Mouse (Mus musculus): ENCODE data around the gene Ift20. TPM values are rescaled to one million over a fixed set of nuclear protein-coding genes. Genes with fewer than 3 reads are reported as not detected.
A peak's percentile ranks its signal among the peaks of the same experiment; 100 is the strongest.

The Ift20 gene
- polyA plus RNA-seq (2015; fragmentation: Nextera tagmentation; extraction: Ambion mirVana): 145 and 154 TPM in 2 replicates

DNA sequence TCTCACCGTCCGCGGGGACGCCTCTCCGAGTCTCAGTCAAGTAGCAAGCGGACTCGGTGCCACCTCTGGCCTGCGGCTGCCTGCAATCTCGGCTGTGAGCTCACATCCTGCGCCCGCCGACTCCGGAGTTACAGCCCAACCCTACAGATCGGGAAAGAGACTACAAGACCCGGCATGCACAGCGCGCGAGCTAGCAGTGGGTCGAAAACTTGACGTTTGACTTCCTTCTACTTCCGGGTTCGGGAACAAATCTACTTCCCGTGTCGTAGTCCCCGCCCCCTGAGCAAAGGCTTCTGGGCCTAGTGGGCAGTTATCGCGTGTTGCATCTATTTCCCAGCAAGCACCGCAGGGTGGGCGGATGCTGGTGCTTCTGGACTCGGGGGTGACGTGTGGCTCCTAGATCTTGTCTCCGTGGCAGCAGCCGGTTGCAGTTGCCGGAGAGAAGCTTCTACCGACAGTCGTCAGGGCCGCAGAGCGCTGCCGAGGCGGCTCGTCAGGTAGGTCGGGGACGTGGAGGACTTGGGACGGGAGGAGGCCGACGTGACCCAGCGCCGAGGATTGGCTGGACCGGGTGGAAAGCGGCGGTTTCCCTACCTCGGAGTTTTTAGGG lies at the start of gene Ift20, which contains the start of gene Tnfaip1:
Gene Ift20, plus strand, starts transcription at position 282 of the 610 bp plus-strand sequence.
Gene Tnfaip1, minus strand, starts transcription at position 253 of the 610 bp plus-strand sequence.
- Histone ChIP-seq H3K9ac (ENCODE audit: low read length) (peak within 1 kb of the TSS; percentile 92), H3K4me1 (replicated peaks; ENCODE audit: control insufficient read depth, insufficient read depth, low read length) (peaks cover 23% of the 10 kb centered on the region), H3K27me3 (ENCODE audit: control insufficient read depth, insufficient read depth, low read depth, low read length) (no peaks in the 10 kb centered on the region), H3K4me2 (ENCODE audit: low read depth, low read length) (peak within 1 kb of the TSS; percentile 92), H3K27ac (ENCODE audit: low read length) (peak within 1 kb of the TSS; percentile 97), H3K36me3 (ENCODE audit: control insufficient read depth, insufficient read depth, low read length) (peaks cover 14% of the 10 kb centered on the region), H3K9me3 (ENCODE audit: control insufficient read depth, low read length) (no peaks in the 10 kb centered on the region), H3K4me3 (ENCODE audit: low read length) (peak within 1 kb of the TSS; percentile 97)
- WGBS: under 1% methylated on average over 52 of the region's 52 CpGs
- peak; percentile 98 for ATAC-seq (ENCODE audit: low read depth)

DNA sequence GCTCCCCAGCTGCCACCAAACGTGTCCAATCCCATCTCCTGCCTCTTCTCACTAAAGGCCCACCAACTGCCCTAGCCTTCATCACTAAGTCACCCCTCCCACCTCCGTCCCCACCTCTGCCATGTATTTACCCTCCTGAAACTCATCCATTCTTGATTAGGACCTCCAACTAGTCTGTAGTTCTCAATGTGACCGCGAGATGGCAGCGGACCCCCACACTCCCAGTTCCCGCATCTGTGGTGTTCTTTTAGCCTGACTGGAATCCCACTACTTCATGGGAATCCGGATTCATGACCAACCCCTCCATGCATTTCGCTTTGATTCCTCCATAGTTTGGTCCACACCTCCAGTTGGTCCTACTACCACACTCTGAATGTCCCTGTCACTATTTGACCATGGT lies 48.0 kb upstream of the Ift20 start:
- no peaks in the 10 kb centered on the region for H3K36me3 ChIP-seq (ENCODE audit: control insufficient read depth, insufficient read depth, low read length)
- peaks cover 54% of the 10 kb centered on the region for H3K27me3 ChIP-seq (ENCODE audit: control insufficient read depth, insufficient read depth, low read depth, low read length)
- H3K9ac ChIP-seq (ENCODE audit: low read length): no peak overlapping the region
- no peaks in the 10 kb centered on the region for H3K4me1 ChIP-seq (replicated peaks; ENCODE audit: control insufficient read depth, insufficient read depth, low read length)
- no peaks in the 10 kb centered on the region for H3K9me3 ChIP-seq (ENCODE audit: control insufficient read depth, low read length)
- no peak overlapping the region for H3K4me3 ChIP-seq (ENCODE audit: low read length)
- WGBS: 2% methylated on average over 8 of the region's 8 CpGs
- no peak overlapping the region for H3K27ac ChIP-seq (ENCODE audit: low read length)
- peak; percentile 26; the same call in 1 of the 2 replicates for ATAC-seq (ENCODE audit: low read depth)
- no peak overlapping the region for H3K4me2 ChIP-seq (ENCODE audit: low read depth, low read length)

DNA sequence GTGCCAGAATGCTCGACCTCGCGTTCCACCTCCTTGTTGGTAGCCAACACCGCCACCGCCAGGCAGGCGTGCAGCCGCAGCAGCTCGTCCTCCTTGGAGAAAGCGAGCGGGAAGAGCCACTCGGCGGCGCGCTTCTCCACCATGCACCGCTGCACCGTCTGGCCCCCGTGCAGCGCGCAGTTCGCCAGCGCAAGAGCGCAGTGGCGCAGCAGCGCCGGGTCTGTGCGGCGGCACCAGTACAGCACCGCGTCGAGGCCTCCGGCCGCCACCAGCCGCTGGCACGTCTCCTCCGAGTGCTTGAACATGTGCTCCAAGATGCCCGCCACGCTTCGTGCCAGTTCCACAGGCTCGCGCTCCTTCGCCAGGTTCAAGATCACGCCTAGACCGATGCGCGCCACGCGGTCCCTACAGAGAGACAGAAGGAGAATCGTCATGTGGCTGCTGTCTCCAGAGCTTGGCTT lies 45.4 kb upstream of the Ift20 start:
- H3K4me2 ChIP-seq (ENCODE audit: low read depth, low read length): peak overlapping the region; percentile 40
- no peak overlapping the region for H3K9ac ChIP-seq (ENCODE audit: low read length)
- no peak overlapping the region for H3K27ac ChIP-seq (ENCODE audit: low read length)
- H3K9me3 ChIP-seq (ENCODE audit: control insufficient read depth, low read length): no peaks in the 10 kb centered on the region
- 10% methylated on average over 47 of the region's 48 CpGs for WGBS
- H3K36me3 ChIP-seq (ENCODE audit: control insufficient read depth, insufficient read depth, low read length): no peaks in the 10 kb centered on the region
- no peaks in the 10 kb centered on the region for H3K4me1 ChIP-seq (replicated peaks; ENCODE audit: control insufficient read depth, insufficient read depth, low read length)
- H3K27me3 ChIP-seq (ENCODE audit: control insufficient read depth, insufficient read depth, low read depth, low read length): peaks cover 61% of the 10 kb centered on the region
- H3K4me3 ChIP-seq (ENCODE audit: low read length): peak overlapping the region; percentile 30
- ATAC-seq (ENCODE audit: low read depth): no peak; the same call in 1 of the 2 replicates

DNA sequence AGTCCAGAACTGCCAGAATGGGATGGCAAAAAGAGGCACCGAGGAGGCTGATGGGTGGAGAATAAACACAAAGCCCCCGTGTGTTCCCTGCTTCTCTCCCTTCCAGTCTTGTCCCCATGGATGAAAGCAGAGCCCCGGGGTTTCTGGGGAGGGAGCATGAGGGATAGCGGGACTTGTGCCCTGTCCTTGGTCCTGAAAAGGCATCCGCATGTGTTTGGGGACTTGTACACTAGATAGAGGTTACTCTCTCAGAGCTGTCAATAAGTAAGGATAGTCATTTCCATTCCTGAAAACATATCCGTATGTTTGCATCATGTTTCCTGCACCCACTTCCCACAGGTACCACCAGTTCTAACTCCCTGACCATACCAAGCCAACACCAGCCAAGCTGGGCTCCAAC lies 40.3 kb upstream of the Ift20 start:
- no peak for ATAC-seq (ENCODE audit: low read depth)
- peaks cover 51% of the 10 kb centered on the region for H3K27me3 ChIP-seq (ENCODE audit: control insufficient read depth, insufficient read depth, low read depth, low read length)
- WGBS: 4% methylated on average over 6 of the region's 6 CpGs
- H3K27ac ChIP-seq (ENCODE audit: low read length): no peak overlapping the region
- H3K36me3 ChIP-seq (ENCODE audit: control insufficient read depth, insufficient read depth, low read length): no peaks in the 10 kb centered on the region
- no peaks in the 10 kb centered on the region for H3K9me3 ChIP-seq (ENCODE audit: control insufficient read depth, low read length)
- H3K4me1 ChIP-seq (replicated peaks; ENCODE audit: control insufficient read depth, insufficient read depth, low read length): peaks cover 8% of the 10 kb centered on the region
- H3K4me2 ChIP-seq (ENCODE audit: low read depth, low read length): no peak overlapping the region
- H3K4me3 ChIP-seq (ENCODE audit: low read length): no peak overlapping the region
- H3K9ac ChIP-seq (ENCODE audit: low read length): no peak overlapping the region

DNA sequence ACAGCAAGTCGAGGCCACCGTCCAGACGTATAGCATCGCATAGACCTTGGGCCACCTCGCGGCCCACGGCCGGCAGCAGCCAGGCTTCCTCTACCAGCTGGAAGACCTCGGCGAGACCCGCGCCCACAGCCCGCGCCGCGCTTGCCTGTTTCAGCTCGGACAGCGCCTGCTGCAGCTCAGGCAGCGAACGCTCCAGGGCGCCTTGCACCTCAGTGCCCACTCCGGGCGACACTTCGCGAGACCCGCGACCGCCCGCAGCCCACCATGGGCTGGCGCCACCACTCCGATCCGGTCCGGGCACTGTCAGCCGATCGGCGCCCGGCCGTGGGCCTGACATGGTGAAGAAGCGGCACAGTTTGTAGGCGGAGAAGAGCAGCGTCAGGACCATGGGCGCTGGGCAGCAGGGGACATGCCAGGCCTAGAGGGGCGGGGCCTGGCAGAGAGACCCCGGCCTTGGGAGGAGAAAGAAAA lies 39.1 kb upstream of the Ift20 start:
- peak overlapping the region; percentile 56 for H3K4me3 ChIP-seq (ENCODE audit: low read length)
- under 1% methylated on average over 44 of the region's 44 CpGs for WGBS
- H3K4me2 ChIP-seq (ENCODE audit: low read depth, low read length): peak overlapping the region; percentile 99
- peaks cover 48% of the 10 kb centered on the region for H3K27me3 ChIP-seq (ENCODE audit: control insufficient read depth, insufficient read depth, low read depth, low read length)
- no peak overlapping the region for H3K27ac ChIP-seq (ENCODE audit: low read length)
- peak; percentile 21; the same call in 1 of the 2 replicates for ATAC-seq (ENCODE audit: low read depth)
- H3K36me3 ChIP-seq (ENCODE audit: control insufficient read depth, insufficient read depth, low read length): no peaks in the 10 kb centered on the region
- peaks cover 8% of the 10 kb centered on the region for H3K4me1 ChIP-seq (replicated peaks; ENCODE audit: control insufficient read depth, insufficient read depth, low read length)
- 0 out of 2 replicates have a peak overlapping the region, but pooled peaks have one; percentile 11 for H3K9ac ChIP-seq (ENCODE audit: low read length)
- H3K9me3 ChIP-seq (ENCODE audit: control insufficient read depth, low read length): no peaks in the 10 kb centered on the region

DNA sequence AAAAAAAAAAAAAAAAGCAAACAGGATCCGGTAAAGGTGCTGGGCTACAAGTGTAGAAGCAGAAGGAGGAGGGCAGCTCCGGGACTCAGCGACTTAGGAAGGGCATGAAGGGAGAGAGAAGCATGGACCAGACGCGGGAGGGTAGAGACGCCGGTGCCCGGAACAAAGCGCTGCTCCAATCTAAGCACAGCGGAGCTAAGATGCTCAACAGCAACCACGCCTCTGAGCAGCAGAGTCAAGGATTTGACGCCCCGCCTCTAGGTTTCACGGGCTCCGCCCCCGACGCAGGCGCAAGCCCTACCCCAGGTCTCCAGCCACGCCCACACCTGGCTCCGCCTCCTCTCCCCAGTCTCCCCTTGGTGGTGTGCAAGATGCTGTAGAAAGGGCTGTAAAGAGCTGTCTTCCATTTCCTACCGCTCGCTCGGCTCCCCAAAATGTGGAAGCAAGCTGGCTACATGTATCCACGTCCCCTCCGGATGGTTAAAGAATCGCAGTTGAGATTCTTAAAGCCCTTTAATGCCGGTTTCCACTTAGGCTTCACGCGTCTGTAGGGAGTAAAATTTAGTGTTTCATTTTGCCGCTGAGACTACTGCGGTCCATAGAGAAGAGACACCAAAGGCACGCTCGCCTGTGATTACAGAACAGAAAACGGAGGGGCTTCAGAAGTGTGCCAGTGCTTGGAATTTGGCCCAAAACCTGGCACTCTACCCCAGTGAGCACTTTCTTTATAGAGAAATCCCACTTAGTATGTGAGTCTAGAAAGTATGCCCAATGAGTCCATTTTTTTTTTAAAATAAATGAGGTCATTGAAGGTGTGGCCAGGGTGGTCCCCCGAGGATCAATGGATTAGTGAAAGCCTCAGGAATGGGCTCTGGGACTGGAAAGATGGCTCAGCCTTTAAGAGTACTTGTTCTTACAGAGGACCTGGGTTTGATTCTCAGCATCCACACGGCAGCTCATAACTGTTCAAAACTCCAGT lies 38.3 kb upstream of the Ift20 start, which contains the start of gene Sarm1:
Gene Sarm1, minus strand, starts transcription at position 211 of the 979 bp plus-strand sequence.
- H3K4me1 ChIP-seq (replicated peaks; ENCODE audit: control insufficient read depth, insufficient read depth, low read length): peaks cover 8% of the 10 kb centered on the region
- peak; percentile 99 for ATAC-seq (ENCODE audit: low read depth)
- H3K27me3 ChIP-seq (ENCODE audit: control insufficient read depth, insufficient read depth, low read depth, low read length): peaks cover 48% of the 10 kb centered on the region
- no peaks in the 10 kb centered on the region for H3K36me3 ChIP-seq (ENCODE audit: control insufficient read depth, insufficient read depth, low read length)
- H3K9ac ChIP-seq (ENCODE audit: low read length): 0 out of 2 replicates have a peak within 1 kb of the TSS, but pooled peaks have one; percentile 11
- no peak within 1 kb of the TSS for H3K27ac ChIP-seq (ENCODE audit: low read length)
- H3K4me3 ChIP-seq (ENCODE audit: low read length): peak within 1 kb of the TSS; percentile 56
- WGBS: 3% methylated on average over 36 of the region's 36 CpGs
- peak within 1 kb of the TSS; percentile 99 for H3K4me2 ChIP-seq (ENCODE audit: low read depth, low read length)
- H3K9me3 ChIP-seq (ENCODE audit: control insufficient read depth, low read length): no peaks in the 10 kb centered on the region

DNA sequence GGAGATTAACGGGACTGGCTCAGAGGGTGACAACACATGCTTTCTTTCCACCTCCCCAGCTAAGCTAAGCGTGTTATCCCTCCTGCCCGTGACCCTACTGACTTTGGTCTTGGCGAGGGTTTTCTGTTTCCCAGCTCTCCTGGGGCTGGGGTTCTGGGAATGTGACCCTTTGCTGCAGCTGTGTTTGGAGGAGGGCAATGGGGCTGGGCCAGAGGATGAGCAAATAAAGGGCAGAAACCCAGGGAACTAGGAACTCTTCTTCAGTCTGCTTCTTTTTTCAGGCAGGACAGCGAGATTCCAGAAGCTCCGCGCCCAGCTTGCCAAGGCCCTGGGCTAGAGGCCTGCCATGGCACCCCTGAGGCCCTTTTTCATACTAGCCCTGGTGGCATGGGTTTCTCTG lies 37.2 kb upstream of the Ift20 start, which contains the start of gene Vtn:
Gene Vtn, plus strand, starts transcription at position 88 of the 400 bp plus-strand sequence.
- 29% methylated on average over 7 of the region's 7 CpGs for WGBS
- Histone ChIP-seq H3K27me3 (ENCODE audit: control insufficient read depth, insufficient read depth, low read depth, low read length) (peaks cover 48% of the 10 kb centered on the region), H3K27ac (ENCODE audit: low read length) (no peak within 1 kb of the TSS), H3K4me3 (ENCODE audit: low read length) (peak within 1 kb of the TSS; percentile 56), H3K36me3 (ENCODE audit: control insufficient read depth, insufficient read depth, low read length) (no peaks in the 10 kb centered on the region), H3K4me1 (replicated peaks; ENCODE audit: control insufficient read depth, insufficient read depth, low read length) (peaks cover 8% of the 10 kb centered on the region), H3K4me2 (ENCODE audit: low read depth, low read length) (peak within 1 kb of the TSS; percentile 99), H3K9me3 (ENCODE audit: control insufficient read depth, low read length) (no peaks in the 10 kb centered on the region), H3K9ac (ENCODE audit: low read length) (no peak within 1 kb of the TSS)
- ATAC-seq (ENCODE audit: low read depth): no peak

DNA sequence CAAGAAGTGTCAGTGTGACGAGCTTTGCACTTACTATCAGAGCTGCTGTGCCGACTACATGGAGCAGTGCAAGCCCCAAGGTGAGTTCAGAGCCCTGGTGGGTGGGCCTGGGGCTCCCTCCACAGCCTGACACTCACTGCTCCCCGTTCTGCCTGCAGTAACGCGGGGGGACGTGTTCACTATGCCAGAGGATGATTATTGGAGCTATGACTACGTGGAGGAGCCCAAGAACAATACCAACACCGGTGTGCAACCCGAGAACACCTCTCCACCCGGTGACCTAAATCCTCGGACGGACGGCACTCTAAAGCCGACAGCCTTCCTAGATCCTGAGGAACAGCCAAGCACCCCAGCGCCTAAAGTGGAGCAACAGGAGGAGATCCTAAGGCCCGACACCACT lies 36.6 kb upstream of the Ift20 start:
- no peak overlapping the region for H3K4me2 ChIP-seq (ENCODE audit: low read depth, low read length)
- peaks cover 42% of the 10 kb centered on the region for H3K27me3 ChIP-seq (ENCODE audit: control insufficient read depth, insufficient read depth, low read depth, low read length)
- no peaks in the 10 kb centered on the region for H3K36me3 ChIP-seq (ENCODE audit: control insufficient read depth, insufficient read depth, low read length)
- H3K9me3 ChIP-seq (ENCODE audit: control insufficient read depth, low read length): no peaks in the 10 kb centered on the region
- no peak for ATAC-seq (ENCODE audit: low read depth)
- no peak overlapping the region for H3K4me3 ChIP-seq (ENCODE audit: low read length)
- 30% methylated on average over 16 of the region's 16 CpGs for WGBS
- H3K9ac ChIP-seq (ENCODE audit: low read length): no peak overlapping the region
- H3K27ac ChIP-seq (ENCODE audit: low read length): no peak overlapping the region
- H3K4me1 ChIP-seq (replicated peaks; ENCODE audit: control insufficient read depth, insufficient read depth, low read length): peaks cover 8% of the 10 kb centered on the region
